Mouse (Mus musculus): Measurements from ENCODE around the gene Cldn13. TPM values are rescaled to one million over a fixed set of nuclear protein-coding genes. Genes with fewer than 3 reads are reported as not detected.
"Not testable (repeated sequence)": the region's sequence is repeated elsewhere in the genome, so short reads cannot be mapped to it uniquely, and the experiment has no call there.

Gene Cldn13
- polyA plus RNA-seq (2014; fragmentation: Nextera tagmentation; extraction: Ambion mirVana): not detected in 2 replicates

DNA sequence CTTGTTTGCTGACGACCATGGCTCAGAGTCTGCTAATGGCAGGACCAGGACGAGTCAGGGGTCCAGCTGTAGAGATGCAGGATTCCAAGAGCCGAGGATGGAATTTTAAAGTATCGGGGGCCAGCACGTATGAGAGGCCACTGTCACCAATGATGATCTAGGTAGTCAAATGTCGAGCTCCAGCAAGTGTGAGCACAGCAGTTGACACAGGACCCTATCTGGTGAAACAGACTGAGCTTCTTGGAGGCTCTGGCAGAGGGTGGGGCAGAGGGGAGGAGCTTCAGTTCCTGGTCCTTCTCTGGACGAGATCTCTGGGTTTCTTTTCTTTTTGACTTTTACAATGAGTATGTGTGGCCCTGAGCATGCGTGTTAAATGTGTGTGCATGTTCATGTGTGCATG lies at the start of gene Cldn13:
Gene Cldn13, minus strand, starts transcription at position 216 of the 400 bp plus-strand sequence.
- Histone ChIP-seq H3K9me3 (ENCODE audit: control insufficient read depth, low read length) (no peaks in the 10 kb centered on the region), H3K9ac (replicated peaks; ENCODE audit: low read length) (no peak within 1 kb of the TSS), H3K27me3 (ENCODE audit: control insufficient read depth, insufficient read depth, low read length) (no peaks in the 10 kb centered on the region), H3K27ac (replicated peaks; ENCODE audit: low read depth, low read length) (no peak within 1 kb of the TSS), H3K4me2 (ENCODE audit: low read length) (no peak within 1 kb of the TSS), H3K36me3 (ENCODE audit: control insufficient read depth, insufficient read depth, low read length) (no peaks in the 10 kb centered on the region), H3K4me3 (replicated peaks; ENCODE audit: low read depth, low read length) (no peak within 1 kb of the TSS), H3K4me1 (ENCODE audit: control insufficient read depth, insufficient read depth, low read length) (no peaks in the 10 kb centered on the region)
- 86% methylated on average over 8 of the region's 8 CpGs for WGBS
- ATAC-seq (ENCODE audit: low FRiP score, low TSS enrichment) (no peak), DNase-seq (no peak)

DNA sequence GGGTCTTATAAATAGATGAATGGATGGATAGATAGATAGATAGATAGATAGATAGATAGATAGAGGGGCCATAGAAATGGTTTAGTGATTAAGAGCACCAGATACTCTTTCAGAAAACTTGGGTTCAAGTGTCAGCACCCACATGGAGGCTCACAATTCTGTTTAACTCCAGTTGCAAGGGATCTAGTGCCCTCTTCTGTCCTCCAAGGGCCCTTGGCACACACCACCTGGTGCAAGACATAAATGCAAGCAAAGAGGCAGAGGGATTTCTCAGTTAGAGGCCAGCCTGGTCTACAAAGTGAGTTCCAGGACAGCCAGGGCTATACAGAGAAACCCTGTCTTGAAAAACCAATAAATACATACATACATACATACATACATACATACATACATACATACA lies 49.3 kb upstream of the Cldn13 start:
- not testable (repeated sequence) for H3K4me3 ChIP-seq (replicated peaks; ENCODE audit: low read depth, low read length); H3K4me1 ChIP-seq (ENCODE audit: control insufficient read depth, insufficient read depth, low read length); H3K27ac ChIP-seq (replicated peaks; ENCODE audit: low read depth, low read length); DNase-seq; H3K9me3 ChIP-seq (ENCODE audit: control insufficient read depth, low read length); ATAC-seq (ENCODE audit: low FRiP score, low TSS enrichment); H3K4me2 ChIP-seq (ENCODE audit: low read length); H3K9ac ChIP-seq (replicated peaks; ENCODE audit: low read length); H3K27me3 ChIP-seq (ENCODE audit: control insufficient read depth, insufficient read depth, low read length); H3K36me3 ChIP-seq (ENCODE audit: control insufficient read depth, insufficient read depth, low read length)

DNA sequence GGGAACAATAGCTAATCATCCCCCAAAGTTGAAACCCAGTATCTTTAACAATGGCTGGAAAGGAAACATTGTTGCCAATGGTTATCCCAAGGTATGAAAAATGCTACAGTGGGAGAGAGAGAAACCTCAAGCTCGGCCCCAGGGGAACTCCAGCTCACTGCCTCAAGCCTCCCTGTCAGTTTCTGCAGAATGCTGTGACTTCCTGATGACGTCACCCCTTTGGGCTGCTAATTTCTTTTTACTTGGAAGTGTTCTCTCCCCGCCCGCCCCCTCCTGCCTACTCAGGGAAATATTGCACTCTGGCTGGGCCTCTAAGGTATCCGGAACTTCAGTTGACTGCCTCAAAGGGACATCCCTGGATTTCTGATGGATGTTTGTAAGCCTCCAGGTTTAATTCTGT lies 48.2 kb upstream of the Cldn13 start:
- Histone ChIP-seq H3K4me2 (ENCODE audit: low read length) (no peak overlapping the region), H3K9ac (replicated peaks; ENCODE audit: low read length) (no peak overlapping the region), H3K4me1 (ENCODE audit: control insufficient read depth, insufficient read depth, low read length) (peaks cover 6% of the 10 kb centered on the region; the same call in 1 of the 2 replicates), H3K9me3 (ENCODE audit: control insufficient read depth, low read length) (no peaks in the 10 kb centered on the region), H3K27ac (replicated peaks; ENCODE audit: low read depth, low read length) (no peak overlapping the region), H3K36me3 (ENCODE audit: control insufficient read depth, insufficient read depth, low read length) (no peaks in the 10 kb centered on the region), H3K4me3 (replicated peaks; ENCODE audit: low read depth, low read length) (no peak overlapping the region), H3K27me3 (ENCODE audit: control insufficient read depth, insufficient read depth, low read length) (no peaks in the 10 kb centered on the region)
- DNase-seq (no peak), ATAC-seq (ENCODE audit: low FRiP score, low TSS enrichment) (no peak)
- WGBS: 43% methylated on average over 5 of the region's 5 CpGs

DNA sequence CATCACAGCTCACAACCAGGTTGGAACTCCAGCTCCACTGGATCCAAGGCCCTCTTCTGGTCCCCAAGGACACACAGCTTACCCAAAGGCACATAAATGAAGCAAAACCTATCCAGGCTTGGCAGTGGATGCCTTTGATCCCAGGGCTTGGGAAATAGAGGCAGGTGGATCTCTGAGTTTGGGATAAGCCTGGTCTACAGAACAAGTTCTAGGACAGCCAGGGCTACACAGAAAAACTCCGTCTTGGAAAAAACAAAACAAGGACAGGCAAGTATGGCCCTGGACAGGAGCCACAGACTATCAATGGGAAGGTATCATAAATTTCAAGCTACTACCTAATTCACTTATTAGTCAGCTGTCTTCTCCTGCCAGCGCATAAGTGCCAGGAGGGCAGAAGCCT lies 46.2 kb upstream of the Cldn13 start:
- H3K36me3 ChIP-seq (ENCODE audit: control insufficient read depth, insufficient read depth, low read length): no peaks in the 10 kb centered on the region
- H3K27ac ChIP-seq (replicated peaks; ENCODE audit: low read depth, low read length): no peak overlapping the region
- DNase-seq: no peak
- no peak overlapping the region for H3K4me2 ChIP-seq (ENCODE audit: low read length)
- no peak overlapping the region for H3K9ac ChIP-seq (replicated peaks; ENCODE audit: low read length)
- no peak overlapping the region for H3K4me3 ChIP-seq (replicated peaks; ENCODE audit: low read depth, low read length)
- WGBS: 95% methylated on average over 2 of the region's 2 CpGs
- H3K9me3 ChIP-seq (ENCODE audit: control insufficient read depth, low read length): no peaks in the 10 kb centered on the region
- H3K4me1 ChIP-seq (ENCODE audit: control insufficient read depth, insufficient read depth, low read length): peaks cover 6% of the 10 kb centered on the region; the same call in 1 of the 2 replicates
- ATAC-seq (ENCODE audit: low FRiP score, low TSS enrichment): no peak
- no peaks in the 10 kb centered on the region for H3K27me3 ChIP-seq (ENCODE audit: control insufficient read depth, insufficient read depth, low read length)

DNA sequence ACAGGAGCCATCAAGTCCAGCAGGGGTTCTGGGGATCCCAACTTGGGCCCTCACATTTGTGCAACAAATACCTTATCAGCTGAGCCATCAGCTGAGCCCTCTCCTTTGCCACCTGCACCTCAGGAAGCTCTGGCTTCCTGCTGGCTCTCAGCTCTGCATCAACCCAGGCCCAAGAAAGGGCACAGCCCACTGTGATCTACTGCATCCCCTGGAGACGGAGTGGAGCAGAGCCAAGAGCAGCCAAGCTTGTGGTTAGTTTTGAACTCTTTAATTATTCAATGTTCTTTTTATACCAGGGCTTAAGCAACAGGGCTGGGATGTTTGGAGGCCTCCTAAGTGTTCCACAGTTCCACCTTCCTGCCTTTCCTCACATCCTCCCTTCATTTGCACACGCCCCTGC lies 45.1 kb upstream of the Cldn13 start:
- ATAC-seq (ENCODE audit: low FRiP score, low TSS enrichment): no peak
- 68% methylated on average over 2 of the region's 2 CpGs for WGBS
- no peak overlapping the region for H3K9ac ChIP-seq (replicated peaks; ENCODE audit: low read length)
- H3K27me3 ChIP-seq (ENCODE audit: control insufficient read depth, insufficient read depth, low read length): no peaks in the 10 kb centered on the region
- H3K4me2 ChIP-seq (ENCODE audit: low read length): no peak overlapping the region
- no peak overlapping the region for H3K27ac ChIP-seq (replicated peaks; ENCODE audit: low read depth, low read length)
- no peaks in the 10 kb centered on the region for H3K4me1 ChIP-seq (ENCODE audit: control insufficient read depth, insufficient read depth, low read length)
- DNase-seq: no peak
- no peaks in the 10 kb centered on the region for H3K36me3 ChIP-seq (ENCODE audit: control insufficient read depth, insufficient read depth, low read length)
- no peak overlapping the region for H3K4me3 ChIP-seq (replicated peaks; ENCODE audit: low read depth, low read length)
- H3K9me3 ChIP-seq (ENCODE audit: control insufficient read depth, low read length): no peaks in the 10 kb centered on the region

DNA sequence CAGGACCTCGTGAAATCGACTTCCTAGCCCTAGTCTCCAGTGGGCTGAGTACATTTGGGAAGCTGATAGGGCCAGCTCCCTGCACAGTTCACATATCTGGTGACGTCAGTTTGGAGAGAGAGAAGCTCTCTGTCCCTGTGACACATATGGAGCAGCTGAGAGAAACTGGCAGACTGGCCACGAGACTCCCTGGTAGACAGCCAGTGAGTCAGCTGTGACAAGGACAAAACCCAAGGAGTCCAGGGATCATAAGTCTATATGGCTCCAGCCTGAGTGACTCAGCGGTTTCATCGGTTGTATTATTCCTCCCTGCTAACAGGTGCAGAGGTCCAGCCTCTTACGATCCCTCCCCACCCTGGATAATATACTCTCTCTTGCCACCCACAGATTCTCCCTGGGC lies 43.8 kb upstream of the Cldn13 start:
- Histone ChIP-seq H3K36me3 (ENCODE audit: control insufficient read depth, insufficient read depth, low read length) (no peaks in the 10 kb centered on the region), H3K4me1 (ENCODE audit: control insufficient read depth, insufficient read depth, low read length) (no peaks in the 10 kb centered on the region), H3K4me3 (replicated peaks; ENCODE audit: low read depth, low read length) (no peak overlapping the region), H3K27me3 (ENCODE audit: control insufficient read depth, insufficient read depth, low read length) (no peaks in the 10 kb centered on the region), H3K4me2 (ENCODE audit: low read length) (no peak overlapping the region), H3K9me3 (ENCODE audit: control insufficient read depth, low read length) (no peaks in the 10 kb centered on the region), H3K27ac (replicated peaks; ENCODE audit: low read depth, low read length) (no peak overlapping the region), H3K9ac (replicated peaks; ENCODE audit: low read length) (no peak overlapping the region)
- no peak for DNase-seq
- ATAC-seq (ENCODE audit: low FRiP score, low TSS enrichment): no peak
- 77% methylated on average over 7 of the region's 7 CpGs for WGBS

DNA sequence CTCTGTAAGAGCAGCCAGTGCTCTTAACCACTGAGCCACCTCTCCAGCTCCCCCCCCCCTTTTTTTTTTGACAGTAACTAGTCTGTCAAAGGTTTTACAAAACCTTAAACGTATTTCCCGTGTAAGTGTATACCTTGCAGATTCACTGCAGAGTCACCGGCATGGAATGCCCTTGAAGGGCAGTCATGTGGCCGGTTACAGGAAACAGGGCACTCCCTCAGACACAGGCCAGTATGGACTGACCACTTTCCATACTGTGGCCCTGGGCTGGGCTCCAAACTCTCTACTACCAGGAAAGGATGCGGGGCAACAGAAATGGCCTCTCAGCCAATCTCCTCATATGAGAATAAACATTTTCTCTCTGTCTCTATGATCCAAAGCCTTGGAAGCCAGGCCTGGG lies 40.2 kb upstream of the Cldn13 start:
- Histone ChIP-seq H3K27me3 (ENCODE audit: control insufficient read depth, insufficient read depth, low read length) (no peaks in the 10 kb centered on the region), H3K4me3 (replicated peaks; ENCODE audit: low read depth, low read length) (no peak overlapping the region), H3K4me2 (ENCODE audit: low read length) (no peak overlapping the region), H3K9me3 (ENCODE audit: control insufficient read depth, low read length) (no peaks in the 10 kb centered on the region), H3K27ac (replicated peaks; ENCODE audit: low read depth, low read length) (no peak overlapping the region), H3K9ac (replicated peaks; ENCODE audit: low read length) (no peak overlapping the region), H3K4me1 (ENCODE audit: control insufficient read depth, insufficient read depth, low read length) (no peaks in the 10 kb centered on the region), H3K36me3 (ENCODE audit: control insufficient read depth, insufficient read depth, low read length) (no peaks in the 10 kb centered on the region)
- no peak for ATAC-seq (ENCODE audit: low FRiP score, low TSS enrichment)
- DNase-seq: no peak
- 87% methylated on average over 5 of the region's 5 CpGs for WGBS

DNA sequence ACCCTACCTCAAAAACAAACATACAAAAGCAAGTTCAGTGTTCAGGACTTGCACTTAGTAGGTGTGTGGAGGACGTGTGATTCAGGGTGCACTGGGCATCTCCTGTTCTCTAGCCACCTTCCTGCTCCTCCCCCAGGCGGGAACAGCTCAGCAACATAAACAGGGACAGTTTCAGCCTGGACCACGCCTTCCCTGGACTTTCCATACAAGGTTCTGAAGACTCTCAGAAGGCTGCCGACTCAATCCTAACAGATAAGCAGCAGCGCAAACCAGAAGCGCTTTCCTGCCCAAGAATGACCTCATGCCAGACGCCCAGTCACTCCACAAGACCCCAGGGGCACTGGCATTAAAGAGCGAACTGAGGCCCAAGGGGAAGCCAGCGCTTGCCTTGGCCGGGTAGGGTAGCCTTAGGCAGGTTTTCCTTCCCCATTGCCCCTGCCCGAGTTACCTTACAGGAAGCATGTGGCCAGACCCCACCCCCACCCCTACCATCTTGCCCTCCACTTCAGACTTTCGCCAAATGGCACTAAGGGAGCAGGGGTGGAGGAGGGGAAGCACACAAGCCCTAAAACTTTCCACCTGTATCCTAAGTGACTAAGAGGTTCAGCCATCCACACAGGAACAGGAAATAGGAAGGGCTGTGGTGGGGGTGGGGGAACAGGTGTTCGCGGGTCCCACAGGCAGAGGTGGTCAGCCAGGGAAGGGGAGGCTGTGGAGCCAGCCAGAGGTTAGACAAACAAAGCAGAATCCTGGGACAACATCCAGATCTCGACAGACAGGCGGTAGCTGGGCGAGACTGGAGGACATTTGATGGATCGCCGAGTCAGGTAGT lies 35.9 kb upstream of the Cldn13 start:
- Histone ChIP-seq H3K9ac (replicated peaks; ENCODE audit: low read length) (no peak overlapping the region), H3K4me3 (replicated peaks; ENCODE audit: low read depth, low read length) (no peak overlapping the region), H3K4me2 (ENCODE audit: low read length) (no peak overlapping the region), H3K36me3 (ENCODE audit: control insufficient read depth, insufficient read depth, low read length) (no peaks in the 10 kb centered on the region), H3K9me3 (ENCODE audit: control insufficient read depth, low read length) (no peaks in the 10 kb centered on the region), H3K4me1 (ENCODE audit: control insufficient read depth, insufficient read depth, low read length) (no peaks in the 10 kb centered on the region), H3K27ac (replicated peaks; ENCODE audit: low read depth, low read length) (no peak overlapping the region), H3K27me3 (ENCODE audit: control insufficient read depth, insufficient read depth, low read length) (peaks cover 16% of the 10 kb centered on the region; the same call in 1 of the 2 replicates)
- no peak for ATAC-seq (ENCODE audit: low FRiP score, low TSS enrichment)
- WGBS: 55% methylated on average over 19 of the region's 19 CpGs
- DNase-seq: no peak

DNA sequence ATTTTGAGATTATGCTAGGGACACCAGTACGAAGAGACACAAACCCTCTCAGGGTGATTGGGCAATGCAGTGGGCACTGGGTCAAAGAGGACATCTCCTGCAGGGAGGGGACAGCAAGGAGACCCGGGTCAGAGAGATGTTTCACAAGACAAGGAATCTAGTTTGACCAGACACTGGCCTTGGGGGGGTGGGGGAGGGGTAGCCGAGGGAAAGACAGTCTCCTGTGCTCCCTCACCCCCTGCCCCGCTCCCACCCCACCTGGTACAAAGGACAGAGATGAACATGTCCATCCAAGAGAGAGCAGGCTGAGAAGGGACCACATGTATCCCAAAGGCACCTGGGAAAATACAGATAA lies 32.7 kb upstream of the Cldn13 start:
- no peak for DNase-seq
- H3K4me3 ChIP-seq (replicated peaks; ENCODE audit: low read depth, low read length): no peak overlapping the region
- H3K4me1 ChIP-seq (ENCODE audit: control insufficient read depth, insufficient read depth, low read length): no peaks in the 10 kb centered on the region
- no peak for ATAC-seq (ENCODE audit: low FRiP score, low TSS enrichment)
- H3K9me3 ChIP-seq (ENCODE audit: control insufficient read depth, low read length): no peaks in the 10 kb centered on the region
- no peak overlapping the region for H3K27ac ChIP-seq (replicated peaks; ENCODE audit: low read depth, low read length)
- peaks cover 27% of the 10 kb centered on the region for H3K27me3 ChIP-seq (ENCODE audit: control insufficient read depth, insufficient read depth, low read length)
- no peak overlapping the region for H3K4me2 ChIP-seq (ENCODE audit: low read length)
- WGBS: 74% methylated on average over 4 of the region's 4 CpGs
- no peak overlapping the region for H3K9ac ChIP-seq (replicated peaks; ENCODE audit: low read length)
- H3K36me3 ChIP-seq (ENCODE audit: control insufficient read depth, insufficient read depth, low read length): no peaks in the 10 kb centered on the region
